Mouse (Mus musculus) stomach, postnatal 0 days (tissue): ENCODE measurements around the gene Eif2d.

Experiments
- CTCF ChIP-seq: IDR thresholded peaks from 2 replicates; pipeline ENCODE4 v1.5.1; 2016; ENCODE audit warnings: antibody characterized with exemption, low read depth, mild to moderate bottlenecking, moderate library complexity
- EP300 ChIP-seq: optimal IDR thresholded peaks from 2 replicates; pipeline ENCODE3; 2016; ENCODE audit warnings: antibody characterized with exemption

DNA sequence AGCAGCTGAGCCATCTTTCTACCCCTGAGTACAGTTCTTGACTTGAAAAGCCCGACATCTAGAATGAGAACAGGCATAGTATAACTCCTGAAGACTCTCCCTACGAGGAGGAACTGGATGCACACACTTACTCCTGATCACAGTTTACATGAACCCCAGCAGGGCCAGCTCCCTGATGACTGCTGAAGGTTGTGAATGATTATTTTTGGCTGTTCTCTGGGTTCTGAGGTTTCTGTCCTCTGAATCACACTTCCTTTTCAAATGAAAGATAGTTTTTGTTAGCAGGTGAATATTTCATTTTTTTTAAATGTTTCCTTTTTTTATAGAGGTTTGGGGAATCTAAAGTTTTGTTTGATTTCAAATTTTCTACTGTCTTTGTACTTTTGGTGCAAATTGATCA lies 11.5 kb upstream of the Eif2d start:
- TF ChIP-seq CTCF, result no peak
- TF ChIP-seq EP300, result no peak
